Mouse (Mus musculus): ENCODE data around the gene Rab39.

DNA sequence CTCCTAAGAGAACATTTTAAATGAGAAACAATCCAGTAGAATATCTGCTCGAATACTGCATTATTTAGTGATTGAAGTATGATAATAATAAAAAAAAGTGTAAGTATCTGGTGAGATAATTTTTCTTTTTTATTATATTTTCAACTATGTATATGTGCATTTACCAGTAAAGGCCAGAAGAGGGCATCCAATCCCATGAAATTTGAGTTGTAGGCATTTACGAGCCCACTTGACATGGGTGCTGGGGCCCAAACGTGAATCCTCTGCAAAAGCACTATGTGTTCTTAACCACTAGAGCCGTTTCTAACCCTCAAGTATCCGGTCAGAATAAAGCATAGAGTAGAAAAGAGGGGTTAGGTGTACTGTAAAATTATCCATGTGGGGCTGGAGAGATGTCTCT is 44.9 kb upstream of the Rab39 start:
- TF ChIP-seq POU5F1 (IDR thresholded peaks at IDR 0.05; ENCODE audit: borderline replicate concordance, low read length) = no peak
- TF ChIP-seq CTCF (conservative IDR thresholded peaks at IDR 0.05; ENCODE audit: low read length) = peak; percentile 42
- no peak for TF ChIP-seq NANOG (IDR thresholded peaks at IDR 0.05; ENCODE audit: borderline replicate concordance, low read length)
